Mouse (Mus musculus): Measurements from ENCODE around the gene Fam43b.

Gene Fam43b

DNA sequence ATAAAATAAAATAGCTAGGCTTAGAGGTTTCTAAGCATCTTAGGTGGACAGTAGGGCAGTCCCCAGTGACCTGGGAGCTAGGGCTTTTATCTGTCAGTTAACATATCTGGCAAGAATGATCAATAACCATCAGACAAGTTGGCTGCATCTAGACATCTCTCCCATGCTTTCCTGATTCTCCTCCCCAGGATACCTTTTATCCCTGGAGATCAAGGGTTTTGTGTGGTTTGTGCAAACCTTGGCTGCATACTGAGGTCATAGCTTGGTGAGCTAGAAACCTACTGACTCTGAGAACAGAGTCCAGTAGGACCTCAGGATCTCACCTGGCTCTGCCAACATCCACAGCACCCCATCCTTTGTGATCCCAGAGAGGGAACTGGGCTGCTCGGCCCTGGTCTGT lies 49.0 kb downstream of the Fam43b start:
- no peak for DNase-seq

DNA sequence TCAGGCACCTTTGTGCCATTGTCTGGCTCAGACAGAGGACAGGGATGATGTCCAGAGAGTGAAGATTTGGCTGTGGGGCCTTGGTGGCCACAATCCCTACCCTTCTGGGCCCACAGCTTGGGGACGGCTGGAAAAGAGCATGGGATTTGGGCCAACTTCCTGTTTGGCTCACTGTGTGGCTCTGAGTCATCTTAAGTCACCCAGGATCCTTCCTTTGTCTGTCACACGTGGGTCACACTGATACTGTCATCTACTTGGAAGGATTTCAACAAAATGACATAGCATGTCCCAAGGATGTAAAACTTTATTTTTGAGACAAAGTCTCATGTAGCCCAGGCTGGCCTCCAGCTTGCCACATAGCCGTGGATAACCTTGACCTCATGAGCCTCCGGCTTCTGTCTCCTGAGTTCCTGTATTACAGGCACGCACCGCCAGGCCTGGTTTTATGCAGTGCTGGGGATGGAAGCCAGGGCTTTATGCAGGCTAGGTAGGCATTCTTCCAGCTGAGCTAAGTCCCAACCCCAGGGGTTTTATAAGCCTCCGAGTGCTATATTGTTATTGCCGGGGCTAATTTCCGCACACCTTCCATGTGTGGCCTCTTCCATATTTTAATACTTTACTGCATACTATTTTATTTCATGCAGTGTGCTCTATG lies 51.3 kb downstream of the Fam43b start:
- no peak for DNase-seq
